Mouse (Mus musculus): ENCODE measurements around the gene Tmem120a. TPM values are rescaled to one million over a fixed set of nuclear protein-coding genes. Genes with fewer than 3 reads are reported as not detected.

The Tmem120a gene
- polyA plus RNA-seq, 1 experiment from 2014 or later = 37.4 TPM

DNA sequence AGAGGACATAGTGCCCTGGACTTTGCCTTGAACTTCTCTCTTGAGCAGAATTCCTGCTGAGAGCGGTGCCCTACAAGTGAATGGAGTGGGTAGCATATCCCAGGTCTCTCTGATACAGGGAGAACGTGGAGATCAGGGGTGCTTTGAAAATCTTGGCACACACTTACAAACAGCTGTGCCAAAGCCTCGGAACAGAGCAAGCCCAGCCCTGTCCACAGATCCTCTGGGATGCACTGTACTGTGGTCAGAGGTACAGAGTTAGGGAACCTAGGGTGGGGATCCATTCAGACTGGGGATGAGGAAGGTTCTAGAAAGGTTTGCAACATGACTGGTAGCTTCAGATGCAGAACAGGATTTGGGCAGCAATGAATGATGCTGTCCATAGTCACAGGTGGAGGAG, 24.1 kb downstream of the Tmem120a start:
- Histone ChIP-seq H3K4me2 (replicated peaks; ENCODE audit: low read depth) (no peak overlapping the region), H3K4me3 (ENCODE audit: low read depth, low read length) (no peak overlapping the region), H3K36me3 (ENCODE audit: control insufficient read depth, insufficient read depth, low read length) (peaks cover 9% of the 10 kb centered on the region; the same call in 1 of the 2 replicates), H3K4me1 (replicated peaks; ENCODE audit: control insufficient read depth, insufficient read depth) (peaks cover 8% of the 10 kb centered on the region), H3K9ac (ENCODE audit: low read length) (no peak overlapping the region), H3K9me3 (ENCODE audit: control insufficient read depth, low read length) (no peaks in the 10 kb centered on the region), H3K27me3 (ENCODE audit: control insufficient read depth, insufficient read depth, low read length) (no peaks in the 10 kb centered on the region), H3K27ac (replicated peaks) (peak overlapping the region; percentile 67; the same call in 1 of the 2 replicates)
- no peak for DNase-seq (ENCODE audit: low spot score)
- TF ChIP-seq CTCF (IDR thresholded peaks at IDR 0.05; ENCODE audit: low read depth) (no peak), EP300 (optimal IDR thresholded peaks at IDR 0.05) (no peak)
- no peak for ATAC-seq (ENCODE audit: low FRiP score, low TSS enrichment)
- 43% methylated on average over 3 of the region's 3 CpGs for WGBS

DNA sequence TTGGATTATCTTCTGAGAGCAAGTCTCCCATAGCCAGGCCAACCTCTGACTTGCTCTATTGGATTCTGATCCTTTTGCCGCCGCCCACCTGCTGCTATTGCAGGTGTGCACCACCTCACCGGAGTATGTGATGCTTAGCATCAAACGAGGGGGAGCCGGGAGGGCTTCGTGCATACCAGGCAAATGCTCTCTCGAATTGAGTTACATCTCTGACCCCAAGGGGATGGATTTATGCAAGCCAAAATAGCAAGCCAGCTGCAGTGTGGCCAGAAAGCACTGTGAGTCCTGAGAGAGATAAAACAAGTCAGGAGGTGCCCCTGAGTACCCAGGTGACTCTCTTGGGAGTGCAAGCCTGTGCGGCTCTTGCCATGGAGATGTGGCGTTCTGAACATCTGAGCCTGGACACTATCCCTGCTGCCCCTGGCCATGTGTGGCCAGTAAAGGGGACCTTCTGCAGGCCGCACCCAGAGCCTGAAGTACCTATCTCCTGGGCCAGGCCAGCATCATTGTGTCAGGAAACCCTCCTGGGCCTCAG, 24.6 kb downstream of the Tmem120a start:
- Histone ChIP-seq H3K27me3 (ENCODE audit: control insufficient read depth, insufficient read depth, low read length) (no peaks in the 10 kb centered on the region), H3K4me2 (replicated peaks; ENCODE audit: low read depth) (no peak overlapping the region), H3K9ac (ENCODE audit: low read length) (no peak overlapping the region), H3K4me1 (replicated peaks; ENCODE audit: control insufficient read depth, insufficient read depth) (peaks cover 4% of the 10 kb centered on the region), H3K9me3 (ENCODE audit: control insufficient read depth, low read length) (no peaks in the 10 kb centered on the region), H3K4me3 (ENCODE audit: low read depth, low read length) (no peak overlapping the region), H3K36me3 (ENCODE audit: control insufficient read depth, insufficient read depth, low read length) (peaks cover 9% of the 10 kb centered on the region; the same call in 1 of the 2 replicates), H3K27ac (replicated peaks) (peak overlapping the region; percentile 67; the same call in 1 of the 2 replicates)
- TF ChIP-seq EP300 (optimal IDR thresholded peaks at IDR 0.05) = no peak
- no peak for DNase-seq (ENCODE audit: low spot score)
- WGBS = 76% methylated on average over 10 of the region's 10 CpGs
- ATAC-seq (ENCODE audit: low FRiP score, low TSS enrichment) = no peak

DNA sequence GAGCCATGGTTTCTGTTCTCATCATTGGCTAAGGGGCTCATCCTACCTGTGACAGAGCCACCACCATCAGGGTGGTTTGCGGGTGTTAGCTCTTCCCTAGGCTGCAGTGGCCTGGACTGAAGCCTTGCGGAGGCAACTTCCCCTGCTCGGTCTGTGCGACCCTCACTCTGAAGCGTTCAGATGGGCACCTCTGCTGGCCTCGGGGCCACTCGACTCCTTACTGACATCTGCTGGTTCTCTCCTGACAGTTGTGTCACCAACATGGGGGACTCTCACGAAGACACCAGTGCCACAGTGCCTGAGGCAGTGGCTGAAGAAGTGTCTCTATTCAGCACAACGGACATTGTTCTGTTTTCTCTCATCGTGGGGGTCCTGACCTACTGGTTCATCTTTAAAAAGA, 28.6 kb downstream of the Tmem120a start:
- 59% methylated on average over 10 of the region's 10 CpGs for WGBS
- peaks cover 9% of the 10 kb centered on the region; the same call in 1 of the 2 replicates for H3K36me3 ChIP-seq (ENCODE audit: control insufficient read depth, insufficient read depth, low read length)
- H3K4me2 ChIP-seq (replicated peaks; ENCODE audit: low read depth) = no peak overlapping the region
- no peak overlapping the region for H3K9ac ChIP-seq (ENCODE audit: low read length)
- DNase-seq (ENCODE audit: low spot score) (no peak), ATAC-seq (ENCODE audit: low FRiP score, low TSS enrichment) (no peak)
- H3K4me3 ChIP-seq (ENCODE audit: low read depth, low read length) = no peak overlapping the region
- H3K27me3 ChIP-seq (ENCODE audit: control insufficient read depth, insufficient read depth, low read length) = no peaks in the 10 kb centered on the region
- H3K9me3 ChIP-seq (ENCODE audit: control insufficient read depth, low read length) = no peaks in the 10 kb centered on the region
- TF ChIP-seq EP300 (optimal IDR thresholded peaks at IDR 0.05) (no peak), CTCF (IDR thresholded peaks at IDR 0.05; ENCODE audit: low read depth) (peak; percentile 52)
- H3K27ac ChIP-seq (replicated peaks) = no peak overlapping the region
- H3K4me1 ChIP-seq (replicated peaks; ENCODE audit: control insufficient read depth, insufficient read depth) = no peaks in the 10 kb centered on the region; the same call in 1 of the 2 replicates

DNA sequence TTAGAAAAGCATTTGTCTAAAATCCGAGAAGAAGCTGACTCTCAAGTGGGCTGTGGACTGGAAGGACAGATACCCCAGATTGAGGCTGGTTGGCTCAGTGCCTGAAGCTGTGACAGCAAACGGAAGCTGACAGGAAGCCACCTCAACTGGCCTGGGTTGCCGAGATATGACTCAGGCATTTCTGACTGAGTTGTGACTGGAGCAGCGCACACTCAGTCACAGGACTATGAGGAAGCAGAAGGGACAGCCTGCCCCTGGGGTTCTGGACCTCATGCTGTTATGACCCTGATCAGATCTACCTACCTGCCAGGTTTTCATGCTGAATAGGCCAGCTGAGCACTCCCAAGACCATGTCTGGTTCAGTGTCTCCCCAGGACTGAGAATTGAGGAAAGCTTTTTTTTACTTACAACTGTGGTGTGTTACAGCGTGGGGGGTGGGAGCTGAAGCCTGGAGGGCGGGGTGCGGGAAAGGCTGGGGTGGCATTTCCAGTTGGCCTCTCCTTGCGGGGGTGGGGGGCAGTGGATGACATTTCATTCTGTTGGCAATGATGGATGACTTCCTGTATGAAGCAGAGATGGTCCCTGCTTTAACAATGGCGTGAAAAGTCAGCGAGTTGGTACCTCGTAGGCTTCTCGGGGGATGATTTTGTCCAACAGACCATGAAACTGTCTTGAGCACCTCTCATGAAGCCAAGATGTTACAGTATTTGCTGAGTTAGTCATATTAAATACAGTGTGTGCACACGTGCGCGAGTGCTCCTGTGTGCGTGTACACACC, 30.6 kb downstream of the Tmem120a start:
- no peaks in the 10 kb centered on the region for H3K27me3 ChIP-seq (ENCODE audit: control insufficient read depth, insufficient read depth, low read length)
- TF ChIP-seq EP300 (optimal IDR thresholded peaks at IDR 0.05) (no peak), CTCF (IDR thresholded peaks at IDR 0.05; ENCODE audit: low read depth) (no peak)
- H3K4me1 ChIP-seq (replicated peaks; ENCODE audit: control insufficient read depth, insufficient read depth) = no peaks in the 10 kb centered on the region
- no peak overlapping the region for H3K4me3 ChIP-seq (ENCODE audit: low read depth, low read length)
- no peak overlapping the region for H3K27ac ChIP-seq (replicated peaks)
- DNase-seq (ENCODE audit: low spot score) (peak; percentile 64), ATAC-seq (ENCODE audit: low FRiP score, low TSS enrichment) (peak; percentile 84)
- H3K4me2 ChIP-seq (replicated peaks; ENCODE audit: low read depth) = no peak overlapping the region
- peaks cover 9% of the 10 kb centered on the region; the same call in 1 of the 2 replicates for H3K36me3 ChIP-seq (ENCODE audit: control insufficient read depth, insufficient read depth, low read length)
- no peaks in the 10 kb centered on the region for H3K9me3 ChIP-seq (ENCODE audit: control insufficient read depth, low read length)
- H3K9ac ChIP-seq (ENCODE audit: low read length) = no peak overlapping the region
- 49% methylated on average over 16 of the region's 16 CpGs for WGBS

DNA sequence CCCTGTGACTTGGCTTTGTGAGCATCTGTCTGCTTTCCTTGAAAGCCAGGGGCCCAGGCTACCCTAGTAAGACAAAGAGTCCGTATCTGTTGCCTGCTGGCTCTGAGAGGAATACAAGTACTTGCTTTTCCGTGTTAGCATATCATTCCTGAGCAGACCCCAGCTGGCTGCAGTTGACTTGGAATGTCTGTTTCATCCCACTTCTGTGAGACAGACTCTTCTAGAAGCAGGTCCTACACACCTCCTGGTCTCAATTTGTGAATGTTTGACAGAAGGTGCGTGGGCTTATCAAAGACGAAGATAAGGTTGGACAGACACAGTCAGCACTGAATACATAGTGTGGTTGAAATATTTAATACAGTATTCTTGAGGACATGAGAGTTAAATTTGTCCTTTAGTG, 31.4 kb downstream of the Tmem120a start:
- DNase-seq (ENCODE audit: low spot score) = no peak
- Histone ChIP-seq H3K27ac (replicated peaks) (no peak overlapping the region), H3K27me3 (ENCODE audit: control insufficient read depth, insufficient read depth, low read length) (no peaks in the 10 kb centered on the region), H3K9ac (ENCODE audit: low read length) (no peak overlapping the region), H3K36me3 (ENCODE audit: control insufficient read depth, insufficient read depth, low read length) (peaks cover 6% of the 10 kb centered on the region), H3K4me3 (ENCODE audit: low read depth, low read length) (no peak overlapping the region), H3K4me1 (replicated peaks; ENCODE audit: control insufficient read depth, insufficient read depth) (no peaks in the 10 kb centered on the region), H3K4me2 (replicated peaks; ENCODE audit: low read depth) (no peak overlapping the region), H3K9me3 (ENCODE audit: control insufficient read depth, low read length) (no peaks in the 10 kb centered on the region)
- TF ChIP-seq EP300 (optimal IDR thresholded peaks at IDR 0.05) (no peak), CTCF (IDR thresholded peaks at IDR 0.05; ENCODE audit: low read depth) (no peak)
- no peak for ATAC-seq (ENCODE audit: low FRiP score, low TSS enrichment)
- WGBS = 59% methylated on average over 4 of the region's 4 CpGs
